Mouse (Mus musculus) MEL (cell line): ENCODE results near the gene Mark4. TPM values are rescaled to one million over a fixed set of nuclear protein-coding genes. Genes with fewer than 3 reads are reported as not detected.
A peak's percentile ranks its signal among the peaks of the same experiment; 100 is the strongest.

Source experiments
- DNase-seq: peaks from one replicate; pipeline ENCODE4 v3.0.0; 2011; ENCODE audit warnings: low read depth, low spot score
- H3K27ac ChIP-seq: 2 replicates; pipeline ENCODE4 v1.5.1; 2012; ENCODE audit warnings: low read depth, mild to moderate bottlenecking, control low read depth, low read length, moderate library complexity; ENCODE audit not compliant: control insufficient read depth
- H3K27me3 ChIP-seq, 2 experiments: fragments of 150-350 bp in 1 of 2; sonication (generic) in 1 of 2; 2 replicates each; pipeline ENCODE4 v1.6.1; 2012; ENCODE audit warnings: low read length in 2 of 2, mild to moderate bottlenecking in 2 of 2, improper control_type of control experiment in 1 of 2, moderate library complexity in 1 of 2; ENCODE audit not compliant: insufficient read depth in 2 of 2, control insufficient read depth in 1 of 2
- H3K36me3 ChIP-seq, 2 experiments: 2 replicates each; pipeline ENCODE4 v1.6.1; 2012 to 2014; ENCODE audit warnings: low read length in 2 of 2, improper control_type of control experiment in 1 of 2, inconsistent platforms in 1 of 2, mild to moderate bottlenecking in 1 of 2; ENCODE audit not compliant: insufficient read depth in 2 of 2, control insufficient read depth in 1 of 2
- H3K4me1 ChIP-seq, 2 experiments: fragments of 150-350 bp in 1 of 2; sonication (generic) in 1 of 2; 2 replicates each; pipeline ENCODE4 v1.6.1; 2012; ENCODE audit warnings: low read length in 2 of 2, improper control_type of control experiment in 1 of 2, mild to moderate bottlenecking in 1 of 2; ENCODE audit not compliant: insufficient read depth in 2 of 2, control insufficient read depth in 1 of 2
- H3K4me3 ChIP-seq, 2 experiments: fragments of 150-350 bp in 1 of 2; sonication (generic) in 1 of 2; 2 replicates each; pipeline ENCODE4 v1.5.1; 2012; ENCODE audit warnings: low read depth in 2 of 2, low read length in 2 of 2, mild to moderate bottlenecking in 2 of 2, moderate library complexity in 2 of 2, control low read depth in 1 of 2, improper control_type of control experiment in 1 of 2; ENCODE audit not compliant: control insufficient read depth in 1 of 2, insufficient read depth in 1 of 2
- H3K79me2 ChIP-seq: 2 replicates; pipeline ENCODE4 v1.6.1; 2012; ENCODE audit warnings: mild to moderate bottlenecking, low read length, moderate library complexity; ENCODE audit not compliant: control insufficient read depth, poor library complexity, insufficient read depth
- H3K9ac ChIP-seq: 2 replicates; pipeline ENCODE4 v1.6.1; 2012; ENCODE audit warnings: low read depth, mild to moderate bottlenecking, control low read depth, low read length, moderate library complexity; ENCODE audit not compliant: control insufficient read depth, poor library complexity, severe bottlenecking
- H3K9me3 ChIP-seq: fragments of 150-350 bp; sonication (generic); replicated peaks from 2 replicates; pipeline ENCODE4 v1.6.1; 2012; ENCODE audit warnings: mild to moderate bottlenecking, low read length, improper control_type of control experiment, moderate library complexity; ENCODE audit not compliant: insufficient read depth
- BHLHE40 ChIP-seq: IDR thresholded peaks from 2 replicates; pipeline ENCODE4 v1.6.1; 2012; ENCODE audit warnings: low read depth, mild to moderate bottlenecking, inconsistent platforms, low read length, improper control_type of control experiment, borderline replicate concordance
- CHD2 ChIP-seq: IDR thresholded peaks from 2 replicates; pipeline ENCODE4 v1.6.1; 2011; ENCODE audit warnings: low read length, improper control_type of control experiment
- ETS1 ChIP-seq: IDR thresholded peaks from 2 replicates; pipeline ENCODE4 v1.6.1; 2012; ENCODE audit warnings: low read depth, mild to moderate bottlenecking, inconsistent platforms, low read length, improper control_type of control experiment, moderate library complexity
- JUND ChIP-seq: IDR thresholded peaks from 2 replicates; pipeline ENCODE4 v1.6.1; 2011; ENCODE audit warnings: low read depth, mild to moderate bottlenecking, improper control_type of control experiment, low read length
- KAT2A ChIP-seq: conservative IDR thresholded peaks from 2 replicates; pipeline ENCODE4 v1.6.1; 2012; ENCODE audit warnings: low read depth, low read length, improper control_type of control experiment, inconsistent platforms
- MXI1 ChIP-seq: IDR thresholded peaks from 2 replicates; pipeline ENCODE4 v1.6.1; 2011; ENCODE audit warnings: mild to moderate bottlenecking, low read depth, low read length, improper control_type of control experiment
- MYB ChIP-seq: IDR thresholded peaks from 2 replicates; pipeline ENCODE4 v1.6.1; 2011; ENCODE audit warnings: mild to moderate bottlenecking, low read depth, low read length, improper control_type of control experiment
- RAD21 ChIP-seq: IDR thresholded peaks from 2 replicates; pipeline ENCODE4 v1.6.1; 2011; ENCODE audit warnings: mild to moderate bottlenecking, low read depth, low read length, improper control_type of control experiment
- SMC3 ChIP-seq: IDR thresholded peaks from 2 replicates; pipeline ENCODE4 v1.6.1; 2011; ENCODE audit warnings: low read depth, low read length, improper control_type of control experiment
- TCF12 ChIP-seq: IDR thresholded peaks from 2 replicates; pipeline ENCODE4 v1.6.1; 2014; ENCODE audit warnings: low read depth, mild to moderate bottlenecking, inconsistent platforms, low read length, improper control_type of control experiment, moderate library complexity
- UBTF ChIP-seq: IDR thresholded peaks from 2 replicates; pipeline ENCODE4 v1.6.1; 2012; ENCODE audit warnings: low read depth, mild to moderate bottlenecking, inconsistent platforms, low read length, improper control_type of control experiment, moderate library complexity, borderline replicate concordance; ENCODE audit not compliant: insufficient read depth
- USF1 ChIP-seq: IDR thresholded peaks from 2 replicates; pipeline ENCODE4 v1.6.1; 2014; ENCODE audit warnings: low read depth, mild to moderate bottlenecking, inconsistent platforms, low read length, improper control_type of control experiment, moderate library complexity
- USF2 ChIP-seq, 2 experiments: IDR thresholded peaks; 2 replicates each; pipeline ENCODE4 v1.6.1; 2011 to 2012; ENCODE audit warnings: improper control_type of control experiment in 2 of 2, low read length in 2 of 2, borderline replicate concordance in 1 of 2, inconsistent platforms in 1 of 2, low read depth in 1 of 2, mild to moderate bottlenecking in 1 of 2; ENCODE audit not compliant: insufficient read depth in 1 of 2
- ZC3H11A ChIP-seq: IDR thresholded peaks from 2 replicates; pipeline ENCODE4 v1.6.1; 2012; ENCODE audit warnings: low read depth, mild to moderate bottlenecking, inconsistent platforms, low read length, improper control_type of control experiment
- ZMIZ1 ChIP-seq: IDR thresholded peaks from 2 replicates; pipeline ENCODE4 v1.6.1; 2012; ENCODE audit warnings: low read depth, mild to moderate bottlenecking, inconsistent platforms, low read length, improper control_type of control experiment, moderate library complexity
- ZNF384 ChIP-seq: IDR thresholded peaks from 2 replicates; pipeline ENCODE4 v1.6.1; 2012; ENCODE audit warnings: low read depth, mild to moderate bottlenecking, inconsistent platforms, low read length, improper control_type of control experiment
- polyA plus RNA-seq, 2 experiments: library from polyadenylated mRNA; stranded (reverse) in 1 of 2; unstranded in 1 of 2; fragments of >175 nt in 1 of 2; fragments of >200 nt in 1 of 2; gene quantifications; 2 replicates each; pipeline versions ENCODE4 v1.2.1 to v1.2.4; 2012; ENCODE audit warnings: low replicate concordance in 2 of 2, low read depth in 1 of 2; ENCODE audit not compliant: insufficient read length in 2 of 2, insufficient read depth in 1 of 2, missing spikeins in 1 of 2
- total RNA-seq: library from RNA; depleted of rRNA; stranded (reverse); fragments of 300-350 nt; gene quantifications from 2 replicates; pipeline ENCODE4 v1.2.3, GENCODE M21; 2012

The Mark4 gene
- total and polyA plus RNA-seq, 3 experiments = 4.7 to 18.5 TPM; not detected in 1

DNA sequence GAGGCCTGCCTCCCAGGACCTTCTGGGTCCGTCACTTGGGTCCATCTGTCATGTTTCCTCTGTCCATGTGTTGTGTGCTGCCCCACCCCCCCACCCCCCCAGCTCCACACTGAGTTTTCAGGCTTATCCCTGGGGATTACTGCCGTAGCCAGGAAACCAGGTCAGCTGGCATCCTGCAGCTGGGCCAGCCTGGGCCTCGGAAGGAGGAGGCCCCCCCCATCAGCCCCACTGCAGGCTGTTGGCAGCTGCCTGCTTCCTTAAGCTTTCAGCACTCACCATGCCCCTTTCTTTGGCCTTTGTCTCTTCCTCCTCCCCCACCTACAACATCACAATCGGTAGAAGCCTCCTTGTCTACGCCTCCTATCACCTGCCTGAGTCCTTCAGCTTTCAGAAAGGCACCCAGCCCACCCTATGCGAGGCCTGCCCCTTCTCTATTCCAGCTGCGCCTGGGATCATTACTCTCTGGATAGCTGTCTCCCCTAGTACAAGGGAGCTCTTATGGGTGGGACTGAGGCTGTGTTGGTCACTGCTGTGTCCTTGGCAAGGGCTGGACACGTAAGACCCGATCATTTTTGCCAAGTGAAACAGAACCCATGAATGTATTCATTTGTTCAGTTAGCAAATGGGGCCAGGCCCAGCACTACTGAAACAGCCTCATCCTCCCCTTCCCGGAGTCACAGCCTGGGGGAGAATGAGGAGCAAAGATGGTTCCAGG, 69.8 kb downstream of the Mark4 start:
- Histone ChIP-seq H3K27me3 (no peaks in the 10 kb centered on the region), H3K9me3 (no peaks in the 10 kb centered on the region), H3K4me1 (no peaks in the 10 kb centered on the region), H3K79me2 (peaks cover under 1% of the 10 kb centered on the region; the same call in 1 of the 2 replicates), H3K36me3 (no peaks in the 10 kb centered on the region; a peak in 1 of 4 replicates), H3K4me3 (no peak overlapping the region), H3K9ac (no peak overlapping the region), H3K27ac (no peak overlapping the region)
- TF ChIP-seq MYB = no peak
- TF ChIP-seq BHLHE40 = no peak
- TF ChIP-seq TCF12 = no peak
- no peak for TF ChIP-seq USF1
- no peak for DNase-seq

DNA sequence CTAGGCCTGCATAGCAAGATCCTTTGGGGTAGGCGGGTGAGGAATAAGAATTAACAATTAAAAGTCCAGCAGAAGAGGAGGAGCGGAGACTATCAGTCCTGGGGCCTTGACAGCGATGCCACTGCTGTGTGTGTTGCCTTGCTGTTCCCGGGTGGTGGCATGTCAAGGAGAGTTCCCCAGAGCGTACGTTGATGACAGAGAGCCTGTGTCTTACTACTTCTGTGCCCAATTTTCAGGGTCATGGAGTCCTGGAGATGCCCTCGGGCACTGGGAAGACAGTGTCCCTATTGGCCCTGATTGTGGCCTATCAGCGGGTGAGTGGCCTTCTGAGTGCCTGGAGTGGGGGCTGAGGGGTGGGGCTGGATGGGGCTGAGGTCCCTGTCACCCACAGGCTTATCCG, 74.9 kb downstream of the Mark4 start:
- Histone ChIP-seq H3K27me3 (no peaks in the 10 kb centered on the region), H3K9ac (no peak overlapping the region), H3K79me2 (peaks cover 17% of the 10 kb centered on the region), H3K9me3 (no peaks in the 10 kb centered on the region), H3K4me1 (peaks cover 0 to 8% of the 10 kb centered on the region in 2 experiments; a peak in 3 of 4 replicates), H3K4me3 (no peak overlapping the region), H3K36me3 (peaks cover 0 to 8% of the 10 kb centered on the region in 2 experiments; a peak in 2 of 4 replicates), H3K27ac (no peak overlapping the region)
- no peak for TF ChIP-seq JUND
- TF ChIP-seq CHD2 = no peak
- no peak for TF ChIP-seq MYB
- TF ChIP-seq SMC3 = no peak
- TF ChIP-seq KAT2A = no peak
- TF ChIP-seq MXI1 = no peak
- TF ChIP-seq ZMIZ1 = no peak
- no peak for TF ChIP-seq RAD21
- TF ChIP-seq ZNF384 = no peak
- no peak for TF ChIP-seq ZC3H11A
- no peak for TF ChIP-seq TCF12
- no peak for DNase-seq

GRCm38 (mm10) chr7:19382166-19382541, 76.5 kb downstream of the Mark4 start:
- TF ChIP-seq UBTF (0 out of 2 replicates have a peak, but pooled peaks have one; percentile 53), USF2 (IDR thresholded peaks at IDR 0.05; ENCODE audit: borderline replicate concordance in 1 of 2, insufficient read depth in 1 of 2, low read depth in 1 of 2, low read length in 2 of 2) (no peak), ETS1 (no peak)
- Histone ChIP-seq H3K36me3 (peaks cover 0 to 8% of the 10 kb centered on the region in 2 experiments; a peak in 2 of 4 replicates), H3K9me3 (no peaks in the 10 kb centered on the region), H3K4me1 (peaks cover 0 to 8% of the 10 kb centered on the region in 2 experiments; a peak in 3 of 4 replicates), H3K27me3 (no peaks in the 10 kb centered on the region), H3K4me3 (peak overlapping the region; percentile 92 to 93), H3K27ac (no peak overlapping the region), H3K9ac (peak overlapping the region; percentile 87), H3K79me2 (peaks cover 17% of the 10 kb centered on the region)
- peak; percentile 57 for DNase-seq
